In the genomic region with DNA sequence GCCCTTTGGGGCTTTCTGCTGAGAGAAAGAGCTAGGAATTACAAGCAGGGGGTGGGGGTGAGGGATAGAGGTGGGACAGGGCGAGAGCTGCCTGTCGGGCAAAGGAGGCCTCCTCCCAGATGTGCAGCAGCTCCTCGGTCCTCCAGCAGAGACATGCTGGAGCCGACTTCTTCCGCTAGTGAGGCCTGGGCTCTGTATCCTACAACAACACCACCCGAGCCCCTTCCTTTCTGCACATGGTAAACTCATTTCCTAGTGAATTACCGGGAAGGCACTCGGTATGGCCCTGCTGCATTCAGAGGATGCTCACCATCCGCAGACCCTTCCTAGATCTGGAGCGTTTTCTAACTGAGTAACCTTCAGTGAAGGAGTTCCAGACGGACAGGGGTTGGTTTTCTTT, we compare ENCODE assay signal across 9 mouse cellular contexts. TPM values are rescaled to one million over a fixed set of nuclear protein-coding genes. Genes with fewer than 3 reads are reported as not detected.
A peak's percentile ranks its signal among the peaks of the same experiment; 100 is the strongest.
DNase-seq lines count a peak whose midpoint lies in the region; ATAC-seq and TF ChIP-seq lines count a peak whose summit lies in the region.
"Had no signal": no experiment of that assay in that cellular context is flagged by ENCODE, and none has a peak within 500 bp of the region (broad histone marks: within the 10 kb centered on the region; RNA-seq: fewer than 3 reads in every experiment).

No protein-coding gene starts in this region.

- no peaks in the 10 kb centered on the region for H3K36me3 ChIP-seq in heart, embryonic 11.5 days (ENCODE audit: control insufficient read depth, insufficient read depth, low read length)
- H3K36me3 ChIP-seq in embryonic facial prominence, embryonic 11.5 days (replicated peaks; ENCODE audit: control insufficient read depth, insufficient read depth, low read depth, low read length) = no peaks in the 10 kb centered on the region
- no peaks in the 10 kb centered on the region for H3K36me3 ChIP-seq in hindbrain, embryonic 15.5 days
- H3K36me3 ChIP-seq in midbrain, postnatal 0 days (ENCODE audit: insufficient read depth, low read length) = no peaks in the 10 kb centered on the region
- no peaks in the 10 kb centered on the region for H3K36me3 ChIP-seq in forebrain, embryonic 10.5 days (replicated peaks)

- H3K27me3 ChIP-seq in heart, embryonic 11.5 days (ENCODE audit: control insufficient read depth, insufficient read depth, low read length) = peaks cover 14% of the 10 kb centered on the region
- no peaks in the 10 kb centered on the region for H3K27me3 ChIP-seq in embryonic facial prominence, embryonic 11.5 days (ENCODE audit: control insufficient read depth, insufficient read depth, low read length)
- H3K27me3 ChIP-seq in hindbrain, embryonic 15.5 days = no peaks in the 10 kb centered on the region
- 0 out of 2 replicates have a peak, but pooled peaks cover 3% of the 10 kb centered on the region for H3K27me3 ChIP-seq in midbrain, postnatal 0 days (ENCODE audit: insufficient read depth, low read length)
- H3K27me3 ChIP-seq in forebrain, embryonic 10.5 days (ENCODE audit: poor library complexity, severe bottlenecking) = peaks cover 88% of the 10 kb centered on the region

- WGBS in heart, embryonic 11.5 days (ENCODE audit: insufficient replicate concordance) = 25% methylated on average over 11 of the region's 11 CpGs
- 18% methylated on average over 10 of the region's 11 CpGs for WGBS in embryonic facial prominence, embryonic 11.5 days
- 43% methylated on average over 11 of the region's 11 CpGs for WGBS in hindbrain, embryonic 15.5 days
- 57% methylated on average over 11 of the region's 11 CpGs for WGBS in midbrain, postnatal 0 days
- 46% methylated on average over 11 of the region's 11 CpGs for WGBS in forebrain, embryonic 10.5 days

- no peak; the same call in 1 of the 2 replicates for ATAC-seq in heart, embryonic 11.5 days (replicated peaks; ENCODE audit: insufficient number of reproducible peaks, low FRiP score, low TSS enrichment)
- no peak for ATAC-seq in embryonic facial prominence, embryonic 11.5 days (replicated peaks; ENCODE audit: insufficient number of reproducible peaks, low FRiP score, low TSS enrichment, low read depth)
- ATAC-seq in hindbrain, embryonic 15.5 days (ENCODE audit: low FRiP score, low read depth) = no peak
- ATAC-seq in midbrain, postnatal 0 days (ENCODE audit: low FRiP score) = no peak
- ATAC-seq in CD4-positive, CD25-positive, alpha-beta regulatory T cell, adult 4 months = no peak

- no peak overlapping the region for H3K4me3 ChIP-seq in heart, embryonic 11.5 days (ENCODE audit: low read depth, low read length)
- no peak overlapping the region for H3K4me3 ChIP-seq in embryonic facial prominence, embryonic 11.5 days (ENCODE audit: low read depth, low read length)
- H3K4me3 ChIP-seq in hindbrain, embryonic 15.5 days = peak overlapping the region; percentile 17; the same call in 1 of the 2 replicates
- H3K4me3 ChIP-seq in midbrain, postnatal 0 days (ENCODE audit: low read depth, low read length) = no peak overlapping the region
- H3K4me3 ChIP-seq in forebrain, embryonic 10.5 days = no peak overlapping the region

- H3K4me2 ChIP-seq in heart, embryonic 11.5 days = no peak overlapping the region
- no peak overlapping the region for H3K4me2 ChIP-seq in embryonic facial prominence, embryonic 11.5 days (ENCODE audit: low read depth, low read length)
- H3K4me2 ChIP-seq in hindbrain, embryonic 15.5 days = peak overlapping the region; percentile 56
- peak overlapping the region; percentile 34 for H3K4me2 ChIP-seq in midbrain, postnatal 0 days (ENCODE audit: low read depth, low read length, poor library complexity, severe bottlenecking)

- H3K27ac ChIP-seq in heart, embryonic 11.5 days (ENCODE audit: low read depth, low read length) = no peak overlapping the region
- H3K27ac ChIP-seq in embryonic facial prominence, embryonic 11.5 days (replicated peaks; ENCODE audit: low read depth, low read length) = no peak overlapping the region; the same call in 1 of the 2 replicates
- H3K27ac ChIP-seq in hindbrain, embryonic 15.5 days (replicated peaks) = peak overlapping the region; percentile 86
- H3K27ac ChIP-seq in midbrain, postnatal 0 days (ENCODE audit: low read depth, low read length) = no peak overlapping the region
- H3K27ac ChIP-seq in forebrain, embryonic 10.5 days = no peak overlapping the region

- H3K9ac ChIP-seq in heart, embryonic 11.5 days (ENCODE audit: low read depth, low read length) = no peak overlapping the region
- no peak overlapping the region for H3K9ac ChIP-seq in embryonic facial prominence, embryonic 11.5 days (replicated peaks; ENCODE audit: low read length)
- peak overlapping the region; percentile 34; the same call in 1 of the 2 replicates for H3K9ac ChIP-seq in hindbrain, embryonic 15.5 days
- 0 out of 2 replicates have a peak overlapping the region, but pooled peaks have one; percentile 1 for H3K9ac ChIP-seq in midbrain, postnatal 0 days (replicated peaks; ENCODE audit: low read length, poor library complexity, severe bottlenecking)

- no peak for TF ChIP-seq CTCF in midbrain, postnatal 0 days (IDR thresholded peaks at IDR 0.05)

- peak; percentile 59 to 76 for DNase-seq in heart, adult 9 months (ENCODE audit: low spot score in 2 of 2)
- DNase-seq in embryonic facial prominence, embryonic 11.5 days (ENCODE audit: low spot score) = peak; percentile 51
- no peak for DNase-seq in midbrain, postnatal 0 days (ENCODE audit: low spot score)
- DNase-seq in ovary, postnatal 14 days (ENCODE audit: low spot score) = no peak
- DNase-seq in forebrain, embryonic 10.5 days (ENCODE audit: extremely low spot score, low spot score) = no peak
- DNase-seq: lung, postnatal 14 days had no signal

- H3K9me3 ChIP-seq in heart, embryonic 11.5 days (replicated peaks; ENCODE audit: control insufficient read depth, low read length) = no peaks in the 10 kb centered on the region
- no peaks in the 10 kb centered on the region for H3K9me3 ChIP-seq in embryonic facial prominence, embryonic 11.5 days (replicated peaks; ENCODE audit: control insufficient read depth, low read length)
- no peaks in the 10 kb centered on the region for H3K9me3 ChIP-seq in hindbrain, embryonic 15.5 days
- no peaks in the 10 kb centered on the region for H3K9me3 ChIP-seq in midbrain, postnatal 0 days (ENCODE audit: low read length)
- H3K9me3 ChIP-seq in forebrain, embryonic 10.5 days = no peaks in the 10 kb centered on the region

- peaks cover 15% of the 10 kb centered on the region for H3K4me1 ChIP-seq in heart, embryonic 11.5 days (ENCODE audit: control insufficient read depth, insufficient read depth, low read length)
- peaks cover 16% of the 10 kb centered on the region for H3K4me1 ChIP-seq in embryonic facial prominence, embryonic 11.5 days (ENCODE audit: control insufficient read depth, insufficient read depth, low read length)
- H3K4me1 ChIP-seq in hindbrain, embryonic 15.5 days (replicated peaks) = peaks cover 74% of the 10 kb centered on the region
- H3K4me1 ChIP-seq in midbrain, postnatal 0 days (ENCODE audit: insufficient read depth, low read length) = 0 out of 2 replicates have a peak, but pooled peaks cover 3% of the 10 kb centered on the region
- peaks cover 91% of the 10 kb centered on the region for H3K4me1 ChIP-seq in forebrain, embryonic 10.5 days

RNA-seq across cellular contexts. Expression of a gene that starts 14.1 kb away (rescaled TPM):
- 0.90 and 1.6 TPM in 2 replicates for polyA plus RNA-seq in heart, embryonic 11.5 days (2014; fragmentation: Nextera tagmentation; extraction: Ambion mirVana)
- polyA plus RNA-seq in embryonic facial prominence, embryonic 11.5 days (2014; fragmentation: Nextera tagmentation; extraction: Ambion mirVana) = 7.2 and 7.9 TPM in 2 replicates
- polyA plus RNA-seq in hindbrain, embryonic 15.5 days (2015; fragmentation: Nextera tagmentation; extraction: Ambion mirVana) = 18.0 and 18.5 TPM in 2 replicates
- 90.4 and 103 TPM in 2 replicates for total RNA-seq in midbrain, postnatal 0 days (2014; rRNA removed)
- polyA plus RNA-seq in midbrain, postnatal 0 days (2015; fragmentation: Nextera tagmentation; extraction: Ambion mirVana) = 5.3 and 7.1 TPM in 2 replicates
- 1.3 TPM in 2 replicates for polyA plus RNA-seq in forebrain, embryonic 10.5 days (2016; fragmentation: Nextera tagmentation; extraction: Ambion mirVana)
- polyA plus RNA-seq in CD4-positive, CD25-positive, alpha-beta regulatory T cell, adult 4 months (2017; shearing (Covaris generic)) = not detected

Comparison
In these comparisons a context has a peak if more than half of its experiments do, and no peak if none do; other contexts are left out.
1. DNase-seq: peak in heart, adult 9 months (2 of 2) and embryonic facial prominence, embryonic 11.5 days (single experiment); none in midbrain, postnatal 0 days (single experiment), ovary, postnatal 14 days (single experiment) and forebrain, embryonic 10.5 days (single experiment).
2. H3K4me2 ChIP-seq: peak in hindbrain, embryonic 15.5 days (single experiment) and midbrain, postnatal 0 days (single experiment); none in heart, embryonic 11.5 days (single experiment) and embryonic facial prominence, embryonic 11.5 days (single experiment).
3. H3K9ac ChIP-seq: peak in hindbrain, embryonic 15.5 days (single experiment) and midbrain, postnatal 0 days (single experiment); none in heart, embryonic 11.5 days (single experiment) and embryonic facial prominence, embryonic 11.5 days (single experiment).